Mouse (Mus musculus): ENCODE data around the gene Pakap. TPM values are rescaled to one million over a fixed set of nuclear protein-coding genes. Genes with fewer than 3 reads are reported as not detected.

The Pakap gene
- polyA plus RNA-seq (2012; rRNA removed), result 0.01 and 0.09 TPM in 2 replicates

GRCm38 (mm10) chr4:57567666-57568206 lies at the start of gene Pakap:
Gene Pakap (plus strand): TSS chr4:57568179.

GRCm38 (mm10) chr4:57717354-57717753 lies 149.4 kb downstream of the Pakap start, which contains the start of gene Akap2:
Gene Akap2 (plus strand): TSS chr4:57717657.

GRCm38 (mm10) chr4:57916201-57916661 lies 348.3 kb downstream of the Pakap start, which contains the start of gene D630039A03Rik:
Gene D630039A03Rik (minus strand): TSS chr4:57916297.

Other genes starting within 250 kb of the Pakap start
- gene Palm2, start 133.9 kb upstream of the Pakap start, polyA plus RNA-seq (2012; rRNA removed), result 0.05 TPM in 2 replicates
- gene Akap2, start 149.5 kb downstream of the Pakap start, polyA plus RNA-seq (2012; rRNA removed), result 2.0 and 2.2 TPM in 2 replicates